ENCODE assay signal across 9 mouse cellular contexts in the genomic region with DNA sequence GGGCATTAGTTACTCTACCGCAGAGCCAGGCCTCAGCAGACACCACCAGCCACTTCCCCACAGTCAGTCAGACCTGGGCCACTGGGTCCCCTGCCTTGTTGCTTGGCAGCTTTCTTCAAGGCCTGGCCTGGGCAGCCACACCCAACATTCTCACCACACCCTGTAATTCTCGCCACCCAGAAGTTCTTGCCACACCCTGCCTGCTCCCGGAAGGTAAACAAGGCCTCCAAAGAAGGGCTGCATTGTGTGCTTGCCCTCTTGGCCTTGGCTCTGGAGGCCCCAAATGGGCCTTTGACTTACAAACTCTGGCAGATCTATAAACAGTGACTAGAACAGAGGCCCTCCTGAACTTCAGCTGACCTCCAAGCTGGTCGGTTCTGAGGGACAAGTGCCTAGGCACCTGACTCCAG.
A peak's percentile ranks its signal among the peaks of the same experiment; 100 is the strongest.
DNase-seq lines count a peak whose midpoint lies in the region; ATAC-seq and TF ChIP-seq lines count a peak whose summit lies in the region.
"Had no signal": no experiment of that assay in that cellular context is flagged by ENCODE, and none has a peak within 500 bp of the region (broad histone marks: within the 10 kb centered on the region; RNA-seq: fewer than 3 reads in every experiment).

No protein-coding gene starts in this region.

- no peak; the same call in 1 of the 2 replicates for TF ChIP-seq POLR2A in small intestine, adult 2 months (IDR thresholded peaks at IDR 0.05; ENCODE audit: low read depth, low read length)

- 61% methylated on average over 4 of the region's 4 CpGs for WGBS in forebrain, embryonic 10.5 days
- WGBS in forebrain, postnatal 0 days = 85% methylated on average over 4 of the region's 4 CpGs
- WGBS in liver, embryonic 11.5 days = 20% methylated on average over 4 of the region's 4 CpGs
- 6% methylated on average over 4 of the region's 4 CpGs for WGBS in small intestine, adult 2 months

- peak overlapping the region; percentile 9; the same call in 1 of the 2 replicates for H3K27ac ChIP-seq in forebrain, embryonic 10.5 days
- no peak overlapping the region for H3K27ac ChIP-seq in forebrain, postnatal 0 days (ENCODE audit: low read depth, low read length)
- H3K27ac ChIP-seq in liver, embryonic 11.5 days (ENCODE audit: low read depth, low read length) = peak overlapping the region; percentile 46; the same call in 1 of the 2 replicates
- H3K27ac ChIP-seq in small intestine, adult 2 months (ENCODE audit: insufficient read depth, low read depth, low read length) = peak overlapping the region; percentile 92
- H3K27ac ChIP-seq in layer of hippocampus, adult 2 months = no peak overlapping the region

- no peak overlapping the region for H3K4me2 ChIP-seq in forebrain, postnatal 0 days (ENCODE audit: low read depth)
- 0 out of 2 replicates have a peak overlapping the region, but pooled peaks have one; percentile 9 for H3K4me2 ChIP-seq in liver, embryonic 11.5 days

- intact Hi-C loops in heart, postnatal 10 days (cut with DNase I) = no loop called here

- DNase-seq in forebrain, embryonic 10.5 days (ENCODE audit: extremely low spot score, low spot score) = no peak
- no peak for DNase-seq in forebrain, postnatal 0 days
- peak; percentile 100 for DNase-seq in R1 (ENCODE audit: low read depth, low spot score)
- peak; percentile 20 to 52 for DNase-seq in heart, postnatal 10 days
- DNase-seq in liver, embryonic 11.5 days (ENCODE audit: low spot score) = no peak
- DNase-seq in layer of hippocampus, postnatal 36 days = no peak
- DNase-seq in layer of hippocampus, adult 2 months (ENCODE audit: low spot score in 2 of 2) = no peak

- H3K36me3 ChIP-seq in forebrain, embryonic 10.5 days (replicated peaks) = no peaks in the 10 kb centered on the region
- no peaks in the 10 kb centered on the region for H3K36me3 ChIP-seq in forebrain, postnatal 0 days (ENCODE audit: insufficient read depth)
- no peaks in the 10 kb centered on the region for H3K36me3 ChIP-seq in liver, embryonic 11.5 days (ENCODE audit: control insufficient read depth, insufficient read depth, low read length)
- no peaks in the 10 kb centered on the region for H3K36me3 ChIP-seq in small intestine, adult 2 months (ENCODE audit: control insufficient read depth, insufficient read depth, low read length)

- H3K27me3 ChIP-seq in forebrain, embryonic 10.5 days (ENCODE audit: poor library complexity, severe bottlenecking) = no peaks in the 10 kb centered on the region
- no peaks in the 10 kb centered on the region for H3K27me3 ChIP-seq in forebrain, postnatal 0 days (ENCODE audit: insufficient read depth, low read length)
- H3K27me3 ChIP-seq in liver, embryonic 11.5 days (replicated peaks; ENCODE audit: control insufficient read depth, insufficient read depth, low read length) = no peaks in the 10 kb centered on the region
- no peaks in the 10 kb centered on the region for H3K27me3 ChIP-seq in small intestine, adult 2 months (ENCODE audit: control insufficient read depth, insufficient read depth, low read length)
- H3K27me3 ChIP-seq: Patski had no signal

- ATAC-seq in forebrain, postnatal 0 days = no peak
- peak; percentile 76 for ATAC-seq in liver, embryonic 11.5 days (replicated peaks; ENCODE audit: low FRiP score)
- ATAC-seq: Patski had no signal

- H3K9me3 ChIP-seq in forebrain, embryonic 10.5 days = peaks cover 6% of the 10 kb centered on the region; the same call in 1 of the 2 replicates
- no peaks in the 10 kb centered on the region for H3K9me3 ChIP-seq in forebrain, postnatal 0 days (ENCODE audit: low read length)
- H3K9me3 ChIP-seq in liver, embryonic 11.5 days (ENCODE audit: control insufficient read depth, low read length) = no peaks in the 10 kb centered on the region

- TF ChIP-seq CTCF in forebrain, postnatal 0 days (IDR thresholded peaks at IDR 0.05; ENCODE audit: low read depth) = no peak
- TF ChIP-seq CTCF in small intestine, adult 2 months (IDR thresholded peaks at IDR 0.05; ENCODE audit: extremely low read depth, insufficient read length, insufficient replicate concordance, low read depth, low read length) = no peak
- TF ChIP-seq CTCF in layer of hippocampus, adult 2 months (conservative IDR thresholded peaks at IDR 0.05) = no peak

- H3K4me3 ChIP-seq in forebrain, embryonic 10.5 days = no peak overlapping the region
- no peak overlapping the region for H3K4me3 ChIP-seq in forebrain, postnatal 0 days (ENCODE audit: low read depth, low read length)
- H3K4me3 ChIP-seq in liver, embryonic 11.5 days (ENCODE audit: low read depth, low read length) = no peak overlapping the region
- H3K4me3 ChIP-seq in small intestine, adult 2 months (ENCODE audit: low read depth, low read length) = no peak overlapping the region
- H3K4me3 ChIP-seq in layer of hippocampus, adult 2 months = no peak overlapping the region

- H3K9ac ChIP-seq in forebrain, postnatal 0 days = no peak overlapping the region
- no peak overlapping the region for H3K9ac ChIP-seq in liver, embryonic 11.5 days (ENCODE audit: low read depth, low read length)

- H3K4me1 ChIP-seq in forebrain, embryonic 10.5 days = peaks cover 27% of the 10 kb centered on the region
- H3K4me1 ChIP-seq in forebrain, postnatal 0 days (ENCODE audit: insufficient read depth) = peaks cover 7% of the 10 kb centered on the region; the same call in 1 of the 2 replicates
- H3K4me1 ChIP-seq in liver, embryonic 11.5 days (replicated peaks; ENCODE audit: control insufficient read depth, insufficient read depth, low read length) = peaks cover 27% of the 10 kb centered on the region
- H3K4me1 ChIP-seq in small intestine, adult 2 months (ENCODE audit: control insufficient read depth, insufficient read depth, insufficient read length, low read length) = peaks cover 26% of the 10 kb centered on the region; the same call in 1 of the 2 replicates

Comparison
In these comparisons a context has a peak if more than half of its experiments do, and no peak if none do; other contexts are left out.
1. H3K27ac ChIP-seq: peak in forebrain, embryonic 10.5 days (single experiment), liver, embryonic 11.5 days (single experiment) and small intestine, adult 2 months (single experiment); none in forebrain, postnatal 0 days (single experiment) and layer of hippocampus, adult 2 months (single experiment).
2. DNase-seq: peak in R1 (single experiment) and heart, postnatal 10 days (2 of 2); none in forebrain, embryonic 10.5 days (single experiment), forebrain, postnatal 0 days (single experiment), liver, embryonic 11.5 days (single experiment), layer of hippocampus, postnatal 36 days (0 of 2) and layer of hippocampus, adult 2 months (0 of 2).